Mouse (Mus musculus): Measurements from ENCODE around the gene AI837181.
A peak's percentile ranks its signal among the peaks of the same experiment; 100 is the strongest.

AI837181 gene

DNA sequence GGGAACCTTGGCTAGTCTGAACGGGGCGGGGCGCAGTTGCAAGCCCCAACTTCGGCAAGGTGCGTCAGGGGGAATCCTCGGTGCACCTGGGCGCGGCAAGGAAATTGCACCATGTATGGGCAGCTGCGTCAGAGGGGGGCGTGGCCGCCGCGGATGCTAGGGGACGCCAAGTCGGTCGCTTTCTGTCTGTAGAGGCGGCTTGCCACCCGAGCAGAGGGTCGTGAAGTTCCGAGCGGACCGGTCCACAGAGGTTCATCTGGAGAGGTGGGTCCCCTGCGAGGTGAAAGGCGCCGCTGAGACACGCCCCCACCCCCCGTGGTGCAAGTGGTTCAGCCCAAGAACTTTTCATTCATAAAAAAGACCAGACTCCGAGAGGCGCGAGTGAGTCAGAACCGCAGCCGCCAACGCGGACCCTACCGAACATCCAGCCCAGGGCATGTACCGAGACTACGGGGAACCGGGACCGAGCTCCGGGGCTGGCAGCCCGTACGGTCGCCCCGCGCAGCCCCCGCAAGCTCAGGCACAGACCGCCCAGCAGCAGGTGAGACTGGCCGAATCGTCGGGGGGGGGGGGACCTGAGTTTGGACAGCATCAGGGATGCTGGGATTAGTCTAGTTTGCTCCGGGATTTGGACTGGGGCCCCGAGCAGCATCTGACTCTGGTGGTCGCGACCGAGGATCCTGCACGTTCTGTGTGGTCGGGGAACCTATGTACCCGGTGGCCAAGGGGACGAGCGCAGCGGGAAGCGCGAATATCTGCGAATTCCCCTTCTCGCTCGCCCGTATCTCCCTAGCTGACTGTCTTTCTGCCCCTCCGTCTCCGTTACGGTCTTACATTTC lies 22.8 kb downstream of the AI837181 start, which contains the start of gene Fosl1:
Fosl1 (plus strand) TSS at position 33 of the 839 bp plus-strand sequence.
- peak; percentile 85 for DNase-seq

DNA sequence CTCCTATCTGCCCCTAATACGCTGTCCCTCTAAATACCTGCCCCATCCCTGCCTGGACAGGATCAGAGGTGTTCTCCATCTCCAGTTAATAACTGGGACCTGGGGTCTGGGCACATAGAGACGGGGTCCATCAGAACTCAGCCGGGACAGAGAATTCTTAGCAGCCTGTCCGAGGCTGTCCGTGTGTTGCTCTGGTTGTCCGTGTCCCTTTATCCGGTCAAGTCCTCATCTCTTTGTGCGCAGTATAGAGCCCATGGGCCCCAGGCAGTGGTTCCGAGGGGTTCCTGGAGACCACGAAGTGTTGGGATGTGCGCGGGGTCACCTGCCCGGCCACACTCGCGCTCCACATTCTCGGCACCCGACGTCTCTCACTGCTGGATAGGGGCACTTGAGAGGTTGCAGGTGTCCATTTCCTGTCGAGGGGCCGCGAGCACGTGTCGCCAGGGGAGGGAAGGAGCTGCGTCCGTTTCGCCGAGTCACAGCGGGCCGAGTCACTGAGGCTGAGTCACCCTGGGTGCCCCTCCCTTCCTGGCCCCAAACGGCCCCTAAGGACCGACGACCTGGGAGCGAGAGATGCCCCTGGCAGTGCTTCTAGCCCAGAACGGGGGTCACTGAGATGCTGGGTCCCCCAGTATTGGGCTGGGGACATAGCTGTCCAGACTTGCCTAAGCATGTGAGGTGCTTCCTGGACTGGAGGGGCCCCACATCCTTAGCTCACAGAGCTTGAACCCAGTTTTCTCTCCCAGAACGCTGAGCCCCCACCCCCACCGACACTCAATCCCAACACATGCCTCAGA lies 23.6 kb downstream of the AI837181 start:
- DNase-seq: no peak

DNA sequence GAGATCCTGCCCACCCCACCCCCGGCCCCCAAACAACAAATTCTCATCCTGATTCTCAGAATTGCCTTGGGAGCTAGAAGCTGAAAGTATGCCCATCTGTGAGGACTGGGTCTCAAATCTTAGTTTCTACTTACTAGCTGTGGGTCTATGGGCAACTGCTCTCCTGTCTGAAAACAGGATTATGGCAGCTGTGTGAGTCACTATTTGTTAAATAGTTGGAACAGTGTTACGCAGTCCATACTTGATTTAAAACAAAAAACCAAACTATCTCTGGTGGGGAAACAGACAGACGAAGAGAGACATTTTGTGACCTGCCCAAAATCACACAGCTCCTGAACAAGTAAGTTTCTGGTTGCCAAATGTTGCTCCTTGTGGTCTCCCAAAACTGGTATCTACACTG lies 24.7 kb downstream of the AI837181 start:
- no peak for DNase-seq

DNA sequence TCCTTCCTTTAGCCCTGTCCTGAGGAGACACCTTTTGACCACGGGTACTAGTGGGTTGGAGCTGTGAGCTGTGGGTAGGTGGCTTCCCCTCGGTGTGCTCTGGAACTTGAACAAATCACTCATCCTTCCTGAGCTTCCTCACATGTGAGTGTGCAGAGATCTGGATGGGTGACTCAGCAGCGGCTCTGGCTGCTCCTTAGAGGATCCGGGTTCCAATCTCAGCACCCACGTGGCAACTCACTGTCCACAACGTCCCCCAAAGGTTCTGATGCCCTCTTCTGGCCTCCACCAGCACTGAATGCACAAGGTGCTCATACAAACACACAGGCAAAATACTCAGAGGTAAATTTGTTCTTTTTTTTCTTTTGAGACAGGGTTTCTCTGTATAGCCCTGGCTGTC lies 26.8 kb downstream of the AI837181 start:
- no peak for DNase-seq

DNA sequence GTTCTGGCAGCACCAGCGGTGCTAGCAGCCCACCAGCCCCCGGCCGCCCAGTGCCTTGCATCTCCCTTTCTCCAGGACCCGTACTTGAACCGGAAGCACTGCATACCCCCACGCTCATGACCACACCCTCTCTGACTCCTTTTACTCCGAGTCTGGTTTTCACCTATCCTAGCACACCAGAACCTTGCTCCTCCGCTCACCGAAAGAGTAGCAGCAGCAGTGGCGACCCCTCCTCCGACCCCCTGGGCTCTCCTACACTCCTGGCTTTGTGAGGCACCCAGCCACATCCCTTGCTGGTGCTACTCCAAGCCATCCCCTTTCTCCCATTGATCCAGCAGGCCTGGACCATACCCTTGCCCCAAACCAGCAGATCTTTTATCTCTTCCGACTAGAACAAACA lies 30.1 kb downstream of the AI837181 start:
- no peak for DNase-seq

DNA sequence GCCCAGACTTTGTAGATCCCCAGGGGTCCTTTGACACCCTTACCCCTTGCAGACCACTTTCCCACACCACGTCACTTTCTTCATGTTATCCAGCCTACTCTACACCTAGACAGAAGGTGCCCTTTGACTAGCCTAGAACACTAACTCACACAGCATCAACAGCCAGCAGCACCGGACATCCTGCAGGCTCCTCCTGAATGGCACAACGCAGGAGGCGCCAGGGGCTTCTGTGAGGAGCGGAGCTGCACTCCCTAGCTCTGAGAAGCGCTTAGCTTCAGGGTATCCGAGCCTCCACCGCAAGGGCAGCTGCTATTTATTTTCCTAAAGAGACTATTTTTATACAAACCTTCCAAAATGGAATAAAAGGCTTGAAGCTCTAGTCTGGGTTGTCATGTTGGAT lies 30.6 kb downstream of the AI837181 start:
- no peak for DNase-seq

DNA sequence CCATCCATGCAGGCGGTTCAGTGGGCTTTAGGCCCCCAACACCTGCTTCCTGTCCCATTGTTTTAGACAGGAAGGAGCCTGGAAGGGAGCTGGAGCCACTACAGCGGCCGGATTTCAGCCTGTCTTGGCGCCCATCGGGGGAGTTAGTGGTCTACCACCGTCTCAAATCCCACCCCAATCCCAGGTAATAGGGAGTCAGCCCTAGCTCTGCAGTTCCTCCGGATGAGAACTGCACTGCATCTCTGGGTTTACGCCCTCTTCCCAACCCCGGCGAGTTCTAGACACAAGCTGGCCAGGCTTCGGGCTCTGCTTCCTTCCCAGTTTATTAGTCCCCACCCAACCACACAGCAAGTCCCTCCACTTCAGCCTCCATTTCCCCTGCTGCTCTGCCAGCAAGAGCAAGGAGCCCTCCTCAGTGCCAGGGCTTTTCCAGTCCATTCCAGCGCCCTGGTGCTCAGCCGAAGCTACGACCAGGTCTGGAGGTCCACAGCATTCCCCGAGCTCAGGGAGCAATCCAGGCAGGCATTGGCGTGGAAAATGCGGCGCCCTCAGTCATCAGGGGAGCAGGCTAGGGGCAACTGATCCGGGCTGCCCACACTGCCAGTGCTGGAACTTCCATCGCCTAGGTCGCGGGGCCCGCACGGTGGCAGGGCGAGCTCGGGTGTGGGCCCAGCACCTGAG lies 31.4 kb downstream of the AI837181 start:
- peak; percentile 67 for DNase-seq

DNA sequence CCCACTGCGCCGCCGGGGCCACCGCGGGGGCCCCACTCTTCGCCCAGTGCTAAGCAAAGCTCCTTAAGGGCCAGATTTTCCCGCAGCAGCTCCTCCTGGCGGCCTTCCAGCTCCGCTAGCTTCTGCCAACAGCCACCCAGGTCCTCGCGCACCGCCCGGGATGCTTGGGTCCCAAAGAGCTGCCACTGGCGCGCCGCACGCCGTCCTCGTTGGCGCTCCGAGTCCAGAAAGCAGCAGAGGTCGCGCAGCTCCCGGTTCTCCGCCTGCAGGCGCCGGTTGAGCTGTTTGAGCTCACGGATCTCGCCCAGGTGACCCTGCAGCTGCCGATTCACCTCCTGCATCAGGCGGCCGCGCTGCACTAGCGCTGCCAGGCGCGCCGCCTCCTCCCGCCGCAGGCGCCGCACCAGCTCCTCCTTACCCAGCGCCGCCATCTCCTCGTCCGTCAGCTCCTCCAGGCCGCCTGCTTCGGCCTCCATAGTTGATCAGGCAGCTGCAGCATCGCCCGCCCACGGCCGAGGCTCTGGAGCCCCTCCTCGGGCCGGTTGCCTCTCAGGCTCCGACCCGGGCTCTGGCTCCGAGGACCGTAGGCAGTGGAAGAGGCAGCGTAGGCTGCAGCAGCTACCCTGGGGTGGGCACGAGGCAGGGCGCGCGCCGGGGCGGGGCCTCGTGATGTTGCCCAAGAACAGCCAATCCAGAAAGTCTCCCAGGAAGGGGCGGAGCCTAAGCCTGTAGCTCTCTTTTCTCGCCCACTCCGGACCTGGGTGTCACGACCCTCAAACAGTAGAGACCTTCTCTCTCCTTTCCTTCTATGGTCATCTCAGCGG lies 32.2 kb downstream of the AI837181 start:
- peak; percentile 98 for DNase-seq

DNA sequence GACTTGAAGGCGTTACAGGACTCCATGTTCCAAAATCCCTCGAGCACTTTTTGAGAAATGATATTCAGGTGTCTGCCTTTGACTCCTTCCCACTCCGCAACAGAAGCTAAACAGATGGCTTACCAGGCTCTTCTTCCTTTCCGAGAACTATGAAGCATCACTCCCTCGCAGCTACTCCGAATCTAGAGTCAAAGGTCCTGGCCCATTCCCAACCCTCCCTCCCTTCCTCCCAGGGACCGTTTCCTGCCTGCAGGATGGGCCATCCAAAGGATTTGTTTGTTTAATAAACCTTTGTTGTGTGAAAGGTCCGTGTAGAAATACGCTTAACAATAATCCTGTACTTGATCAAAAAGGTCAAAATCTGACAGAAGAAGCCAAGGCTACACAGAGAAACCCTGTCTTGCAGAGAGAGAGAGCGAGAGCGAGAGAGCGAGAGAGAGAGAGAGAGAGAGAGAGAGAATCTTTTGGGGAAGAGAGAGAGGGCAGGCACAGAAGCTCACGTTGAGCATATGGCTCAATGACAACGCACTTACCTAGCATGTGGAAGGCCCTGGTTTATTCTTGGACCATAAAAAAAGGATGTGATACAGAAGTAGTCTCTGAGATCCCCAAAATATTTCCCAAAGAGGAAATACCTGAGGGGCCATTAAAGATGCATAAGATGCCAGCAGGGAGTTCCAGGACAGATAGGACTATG lies 33.0 kb downstream of the AI837181 start, which contains the start of gene Ccdc85b:
Ccdc85b (minus strand) TSS at position 149 of the 697 bp plus-strand sequence.
- peak; percentile 71 for DNase-seq

DNA sequence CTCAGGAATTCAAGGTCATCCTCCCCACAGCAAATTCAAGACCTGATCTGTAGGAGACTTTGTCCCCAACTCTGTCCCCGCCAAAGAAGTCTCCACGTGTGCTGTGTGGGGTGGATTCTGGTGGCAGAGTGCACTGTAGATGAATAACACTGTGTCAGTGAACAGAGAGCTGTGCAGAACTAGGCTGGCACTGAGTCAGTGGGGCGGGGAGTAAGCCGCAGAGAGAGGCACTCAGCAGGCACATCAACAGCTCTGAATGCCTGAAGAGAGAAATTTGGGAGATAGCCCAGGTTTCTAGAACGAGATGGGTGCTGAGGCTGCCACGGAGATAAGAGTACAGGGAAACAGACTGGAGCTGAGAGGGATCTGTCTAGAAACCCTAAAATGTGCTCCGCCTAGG lies 34.1 kb downstream of the AI837181 start:
- DNase-seq: no peak

DNA sequence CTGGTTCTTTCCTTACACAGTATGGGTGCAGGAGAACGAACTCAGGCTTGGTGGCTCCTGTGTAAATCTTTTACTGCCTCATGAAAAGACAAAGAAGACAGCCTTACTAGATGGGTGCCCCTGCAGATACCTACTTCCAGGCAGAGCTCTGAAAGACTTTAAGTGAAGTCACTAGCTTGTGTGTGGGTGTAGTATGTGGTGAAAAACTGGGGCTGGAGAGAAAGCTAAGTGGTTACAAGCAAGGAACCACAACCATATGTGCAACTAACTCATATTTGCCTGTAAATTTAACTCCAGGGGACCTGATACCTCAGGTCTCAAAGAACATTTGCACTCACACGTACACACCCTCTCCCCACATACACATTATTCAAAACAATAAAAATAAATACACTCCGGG lies 35.0 kb downstream of the AI837181 start:
- no peak for DNase-seq

DNA sequence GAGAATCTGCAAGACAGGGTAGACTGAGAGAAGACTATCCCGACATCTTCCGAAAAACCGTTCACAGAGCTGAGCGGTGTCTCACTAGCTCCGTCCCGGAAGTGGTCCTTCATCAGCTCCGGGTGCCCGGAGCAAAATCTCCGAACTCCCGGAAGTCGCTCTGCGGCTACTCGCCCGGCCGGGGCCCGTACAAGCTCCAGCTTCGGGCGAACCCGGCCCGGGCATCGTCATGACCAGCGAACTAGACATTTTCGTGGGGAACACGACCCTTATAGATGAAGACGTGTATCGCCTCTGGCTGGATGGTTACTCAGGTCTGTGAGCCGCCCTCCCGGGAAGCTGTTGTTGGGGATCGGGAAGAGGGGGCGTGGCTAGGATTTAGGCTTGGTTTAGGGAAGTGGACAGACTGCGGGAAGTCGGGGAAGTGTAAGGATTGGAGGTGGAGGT lies 35.5 kb downstream of the AI837181 start, which contains the start of gene Fibp:
Fibp (plus strand) TSS at position 151 of the 447 bp plus-strand sequence.
- DNase-seq: peak; percentile 92

DNA sequence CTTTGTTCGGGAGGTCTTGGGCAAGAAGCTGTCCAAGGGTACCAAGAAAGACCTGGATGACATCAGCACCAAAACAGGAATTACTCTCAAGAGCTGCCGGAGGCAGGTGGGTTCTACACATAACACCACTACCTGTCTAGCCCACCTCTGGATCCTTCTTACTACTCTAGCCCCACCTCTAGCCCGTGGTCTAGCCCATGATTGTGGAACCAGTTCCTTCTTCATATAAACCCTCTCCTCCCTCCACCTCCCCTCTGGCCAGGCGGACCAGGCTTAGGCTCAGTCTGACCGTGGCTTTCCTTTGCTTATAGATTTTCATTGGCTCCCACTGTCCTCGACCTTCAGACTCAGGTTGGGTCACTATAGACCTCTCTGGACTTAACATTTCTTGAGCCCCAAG lies 36.5 kb downstream of the AI837181 start:
- no peak for DNase-seq

DNA sequence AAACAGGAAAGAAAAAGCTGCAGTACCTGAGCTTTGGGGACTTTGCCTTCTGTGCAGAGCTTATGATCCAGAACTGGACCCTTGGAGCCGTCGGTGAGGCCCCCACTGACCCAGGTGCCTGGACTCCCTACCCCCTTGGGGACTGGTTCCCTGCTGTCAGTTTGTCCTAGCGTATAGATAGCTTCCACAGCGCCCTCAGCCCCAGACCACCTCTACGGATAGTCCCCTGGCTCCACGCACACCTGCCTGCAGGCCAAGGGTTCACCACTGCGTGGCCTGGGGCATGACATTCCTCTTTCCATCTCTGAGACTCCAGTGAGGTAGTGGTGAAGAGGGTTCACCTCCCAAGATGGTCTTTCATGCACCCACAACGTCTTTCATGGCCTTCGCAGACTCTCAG lies 38.3 kb downstream of the AI837181 start:
- no peak for DNase-seq

DNA sequence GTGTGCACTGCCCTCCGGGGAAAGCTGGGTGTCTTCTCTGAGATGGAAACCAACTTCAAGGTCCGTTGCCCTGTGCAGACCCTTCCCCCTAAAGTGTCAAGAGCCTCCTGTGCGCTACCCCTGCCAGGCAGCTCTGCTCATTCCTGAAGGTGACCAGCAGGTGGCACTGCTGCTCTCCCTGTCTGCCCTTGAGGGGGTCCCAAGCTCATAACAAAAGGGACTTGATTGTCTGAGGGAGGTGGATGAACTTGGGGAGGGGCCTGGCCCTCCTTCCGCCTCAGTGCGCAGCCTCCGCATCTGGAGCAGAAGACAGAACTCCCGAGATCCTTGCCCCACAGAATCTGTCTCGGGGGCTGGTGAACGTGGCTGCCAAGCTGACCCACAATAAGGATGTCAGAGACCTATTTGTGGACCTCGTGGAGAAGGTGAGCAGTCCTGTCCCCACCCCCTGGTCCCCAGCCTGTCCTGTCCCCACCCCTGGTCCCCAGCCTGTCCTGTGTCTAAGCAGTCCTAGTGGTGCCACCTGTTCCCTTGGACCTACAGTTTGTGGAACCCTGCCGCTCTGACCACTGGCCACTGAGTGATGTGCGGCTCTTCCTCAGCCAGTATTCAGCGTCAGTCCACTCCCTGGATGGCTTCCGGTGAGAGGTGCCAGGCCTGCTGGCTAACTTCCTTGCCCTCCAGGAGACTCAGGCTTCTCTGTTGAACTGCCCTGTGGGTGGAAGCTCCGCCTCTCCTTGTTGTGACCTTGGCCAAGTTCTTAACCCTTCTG lies 39.0 kb downstream of the AI837181 start:
- peak; percentile 77 for DNase-seq

DNA sequence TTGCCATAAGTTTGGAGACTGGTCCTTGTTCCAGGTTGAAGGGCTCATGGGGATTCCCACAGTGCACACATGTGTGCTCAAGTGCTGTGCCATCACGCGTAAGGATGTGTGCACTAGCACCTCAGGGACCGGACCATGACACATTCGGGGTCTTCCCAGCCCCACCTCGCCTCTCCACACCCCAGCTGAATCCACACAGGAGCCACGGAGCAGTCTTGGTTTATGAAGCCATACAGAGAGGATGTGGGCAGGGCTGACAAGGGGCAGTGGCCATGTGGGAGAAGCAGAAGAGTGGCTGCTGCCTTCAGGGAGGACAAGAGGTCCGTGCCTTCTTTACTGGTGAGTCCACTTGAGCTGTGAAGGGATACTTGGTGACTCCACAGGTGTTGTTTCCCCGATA lies 40.1 kb downstream of the AI837181 start:
- DNase-seq: no peak

DNA sequence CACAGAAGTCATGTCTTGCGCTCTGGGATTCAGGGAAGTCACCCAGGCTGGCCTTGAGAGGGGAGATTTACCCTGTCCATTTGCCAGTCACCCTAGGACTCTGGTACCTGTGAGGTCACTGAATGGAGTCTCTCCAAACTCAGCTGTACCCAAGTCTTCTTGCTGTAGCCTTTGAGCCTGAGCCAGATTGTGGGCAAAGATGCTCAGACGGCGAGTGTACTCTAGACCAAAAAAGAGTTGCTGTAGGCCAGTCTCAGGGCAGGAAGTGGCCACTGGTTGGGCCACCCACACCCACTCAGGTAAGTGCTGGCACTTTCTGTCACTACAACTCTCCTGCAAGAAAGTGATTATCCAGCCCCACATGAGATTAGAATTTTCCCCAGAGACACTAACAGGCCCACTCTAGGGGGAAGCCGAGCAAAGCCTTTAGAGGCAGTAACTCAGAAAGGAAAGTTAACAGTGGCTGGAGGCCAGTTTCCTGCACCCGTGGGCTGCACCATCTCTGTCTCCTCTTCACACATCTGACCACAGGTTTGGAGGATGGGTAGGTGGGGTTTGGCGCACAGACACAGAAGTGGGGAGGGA lies 42.1 kb downstream of the AI837181 start:
- DNase-seq: no peak

DNA sequence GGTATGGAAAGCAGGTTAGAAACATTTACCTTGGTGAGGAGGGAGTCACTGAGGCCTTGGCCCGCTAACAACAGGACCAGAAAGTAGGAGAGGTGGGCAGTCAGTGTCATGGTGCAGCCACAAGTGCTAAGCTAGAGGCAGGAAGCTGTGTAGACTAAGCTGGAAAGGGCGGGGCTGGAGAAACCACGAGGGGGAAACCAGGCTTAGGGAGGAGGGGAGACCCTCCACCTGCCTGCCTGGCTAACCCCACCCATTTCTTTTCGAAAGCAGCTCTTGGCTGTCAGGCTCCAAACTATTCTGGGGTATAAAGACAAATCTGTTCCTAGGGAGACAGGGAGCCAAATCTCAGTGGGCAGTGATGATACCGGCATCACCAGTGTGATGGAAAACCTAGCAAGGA lies 43.4 kb downstream of the AI837181 start, which contains the start of gene Ctsw:
Ctsw (minus strand) TSS at position 134 of the 400 bp plus-strand sequence.
- no peak for DNase-seq

DNA sequence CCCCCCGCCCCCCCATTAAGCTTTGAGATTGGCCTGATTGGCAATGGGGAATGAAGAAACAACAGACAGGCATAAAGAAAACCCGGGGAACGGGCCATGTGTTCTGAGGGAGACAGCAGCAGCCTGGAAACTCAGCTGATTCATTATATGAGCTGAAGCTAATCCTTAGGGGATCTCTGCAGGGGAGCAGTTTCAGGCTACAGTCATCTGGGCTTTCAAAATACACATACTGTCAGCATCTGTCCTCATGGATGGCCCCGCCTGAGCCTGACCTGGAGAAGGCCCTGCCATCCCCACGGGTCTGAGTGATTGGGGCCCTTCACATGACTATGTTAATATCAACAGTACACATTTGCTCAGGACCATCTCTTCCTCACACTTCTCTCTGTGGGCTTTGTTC lies 46.9 kb downstream of the AI837181 start:
- DNase-seq: no peak

DNA sequence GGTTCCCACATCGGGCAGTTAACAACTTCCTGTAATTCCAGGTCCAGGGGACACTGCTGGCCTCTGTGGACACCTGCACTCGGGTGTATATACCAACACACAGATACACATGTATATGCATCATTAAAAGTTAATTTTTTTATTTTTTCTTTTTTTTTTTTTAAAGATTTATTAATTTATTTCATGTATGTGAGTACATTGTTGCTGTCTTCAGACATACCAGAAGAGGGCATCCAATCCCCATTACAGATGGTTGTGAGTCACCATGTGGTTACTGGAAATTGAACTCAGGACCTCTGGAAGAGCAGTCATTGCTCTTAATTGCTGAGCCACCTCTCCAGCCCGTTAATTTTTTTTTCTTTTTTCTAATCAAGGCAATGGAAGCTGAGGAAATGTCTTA lies 47.9 kb downstream of the AI837181 start:
- DNase-seq: no peak
